Mouse (Mus musculus) intestine, embryonic 16.5 days (tissue): ENCODE measurements around the gene Sugt1. TPM values are rescaled to one million over a fixed set of nuclear protein-coding genes. Genes with fewer than 3 reads are reported as not detected.

Source experiments
- ATAC-seq: fragments of 200-750 bp; cut with Nextera tagmentation; 2 replicates; pipeline ENCODE4 v1.8.0; 2017; ENCODE audit warnings: moderate TSS enrichment, moderate library complexity
- H3K27ac ChIP-seq: fragments of 300-500 bp; sonication (generic); 2 replicates; pipeline ENCODE4 v1.5.1; 2014; ENCODE audit warnings: mild to moderate bottlenecking, low read length
- H3K27me3 ChIP-seq: fragments of 300-500 bp; sonication (generic); replicated peaks from 2 replicates; pipeline ENCODE4 v1.6.1; 2014; ENCODE audit warnings: low read length, control low read depth, mixed read lengths; ENCODE audit not compliant: control insufficient read depth, insufficient read depth
- H3K36me3 ChIP-seq: fragments of 300-500 bp; sonication (generic); 2 replicates; pipeline ENCODE4 v1.6.1; 2014; ENCODE audit warnings: low read length, control low read depth; ENCODE audit not compliant: control insufficient read depth, insufficient read depth
- H3K4me1 ChIP-seq: fragments of 300-500 bp; sonication (generic); 2 replicates; pipeline ENCODE4 v1.6.1; 2014; ENCODE audit warnings: low read length, control low read depth, mixed read lengths; ENCODE audit not compliant: control insufficient read depth, insufficient read depth
- H3K4me2 ChIP-seq: fragments of 300-500 bp; sonication (generic); 2 replicates; pipeline ENCODE4 v1.6.1; 2014; ENCODE audit warnings: low read depth, low read length, control low read depth
- H3K4me3 ChIP-seq: fragments of 300-500 bp; sonication (generic); 2 replicates; pipeline ENCODE4 v1.5.1; 2014; ENCODE audit warnings: mild to moderate bottlenecking, low read length
- H3K9ac ChIP-seq: fragments of 300-500 bp; sonication (generic); 2 replicates; pipeline ENCODE4 v1.6.1; 2014; ENCODE audit warnings: low read depth, low read length
- H3K9me3 ChIP-seq: fragments of 300-500 bp; sonication (generic); 2 replicates; pipeline ENCODE4 v1.6.1; 2016; ENCODE audit warnings: low read length, control low read depth; ENCODE audit not compliant: control insufficient read depth
- WGBS: fragments of 180-500 bp; shearing (Covaris S2); extraction: QIAGEN DNeasy Blood & Tissue Kit; methylation state at CpG from one replicate; pipeline ENCODE4 v1.1.7; 2014; 5-methylcytosine and 5-hydroxymethylcytosine counted together
- polyA plus RNA-seq: library from polyadenylated mRNA; unstranded; fragments of >200 nt; fragmentation: Nextera tagmentation; extraction: Ambion mirVana; gene quantifications from 2 replicates; pipeline ENCODE4 v1.2.1, GENCODE M21; 2015

Sugt1 gene
- polyA plus RNA-seq, 1 experiment from 2014 or later: 105 TPM

GRCm38 (mm10) chr14:79660467-79660866 is 73.0 kb downstream of the Sugt1 start:
- no peaks in the 10 kb centered on the region for H3K9me3 ChIP-seq
- H3K4me2 ChIP-seq: no peak overlapping the region; the same call in 1 of the 2 replicates
- H3K36me3 ChIP-seq: no peaks in the 10 kb centered on the region
- no peak overlapping the region for H3K27ac ChIP-seq
- peaks cover 3% of the 10 kb centered on the region; the same call in 1 of the 2 replicates for H3K4me1 ChIP-seq
- ATAC-seq: no peak
- H3K27me3 ChIP-seq: no peaks in the 10 kb centered on the region; the same call in 1 of the 2 replicates
- WGBS: 53% methylated on average over 5 of the region's 5 CpGs
- H3K4me3 ChIP-seq: no peak overlapping the region
- no peak overlapping the region for H3K9ac ChIP-seq

GRCm38 (mm10) chr14:79661005-79661917 is 73.8 kb downstream of the Sugt1 start:
- Histone ChIP-seq H3K9ac (peak overlapping the region; percentile 25; the same call in 1 of the 2 replicates), H3K4me3 (peak overlapping the region; percentile 38), H3K4me1 (peaks cover 3% of the 10 kb centered on the region; the same call in 1 of the 2 replicates), H3K9me3 (no peaks in the 10 kb centered on the region), H3K4me2 (peak overlapping the region; percentile 63), H3K27me3 (no peaks in the 10 kb centered on the region; the same call in 1 of the 2 replicates), H3K27ac (no peak overlapping the region), H3K36me3 (no peaks in the 10 kb centered on the region)
- WGBS: 16% methylated on average over 33 of the region's 33 CpGs
- peak; percentile 87 for ATAC-seq

GRCm38 (mm10) chr14:79662001-79662400 is 74.5 kb downstream of the Sugt1 start, which contains the start of gene Cnmd:
Gene Cnmd (minus strand): TSS chr14:79662170.
- H3K4me1 ChIP-seq: peaks cover 3% of the 10 kb centered on the region; the same call in 1 of the 2 replicates
- H3K9ac ChIP-seq: peak within 1 kb of the TSS; percentile 25; the same call in 1 of the 2 replicates
- no peaks in the 10 kb centered on the region for H3K9me3 ChIP-seq
- 53% methylated on average over 4 of the region's 4 CpGs for WGBS
- H3K4me2 ChIP-seq: peak within 1 kb of the TSS; percentile 63
- peak within 1 kb of the TSS; percentile 38 for H3K4me3 ChIP-seq
- no peak within 1 kb of the TSS for H3K27ac ChIP-seq
- no peaks in the 10 kb centered on the region for H3K36me3 ChIP-seq
- ATAC-seq: no peak
- H3K27me3 ChIP-seq: no peaks in the 10 kb centered on the region; the same call in 1 of the 2 replicates

DNA sequence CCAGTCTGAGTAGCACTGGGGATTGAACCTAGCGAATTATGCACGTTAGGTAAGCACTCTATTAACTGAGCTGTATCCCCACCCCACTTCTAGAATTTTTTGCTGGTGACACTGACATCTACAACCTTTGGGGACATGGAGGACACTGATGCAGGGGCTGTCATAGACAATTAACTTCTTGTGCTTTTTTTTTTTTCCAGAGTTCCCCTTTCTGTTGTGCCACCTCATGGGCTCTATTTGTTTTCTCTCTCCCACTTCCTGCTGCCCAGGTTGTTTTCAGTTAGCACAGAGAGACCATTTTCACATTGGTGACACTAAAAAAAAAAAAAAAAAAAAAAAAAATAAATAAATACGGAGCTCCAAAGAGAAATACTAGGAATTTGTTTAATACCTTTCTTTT is 83.5 kb downstream of the Sugt1 start:
- no peak overlapping the region for H3K27ac ChIP-seq
- H3K4me3 ChIP-seq: no peak overlapping the region
- no peak for ATAC-seq
- no peaks in the 10 kb centered on the region for H3K27me3 ChIP-seq
- 88% methylated on average over 3 of the region's 3 CpGs for WGBS
- no peak overlapping the region for H3K4me2 ChIP-seq
- H3K9ac ChIP-seq: no peak overlapping the region
- no peaks in the 10 kb centered on the region for H3K9me3 ChIP-seq
- H3K36me3 ChIP-seq: no peaks in the 10 kb centered on the region
- H3K4me1 ChIP-seq: no peaks in the 10 kb centered on the region

- Histone ChIP-seq H3K9me3 (no peaks in the 10 kb centered on the region), H3K27me3 (no peaks in the 10 kb centered on the region)
- WGBS: 87% methylated on average over 5 of the region's 5 CpGs
Observed at GRCm38 (mm10) chr14:79672567-79672966, 85.1 kb downstream of the Sugt1 start.

DNA sequence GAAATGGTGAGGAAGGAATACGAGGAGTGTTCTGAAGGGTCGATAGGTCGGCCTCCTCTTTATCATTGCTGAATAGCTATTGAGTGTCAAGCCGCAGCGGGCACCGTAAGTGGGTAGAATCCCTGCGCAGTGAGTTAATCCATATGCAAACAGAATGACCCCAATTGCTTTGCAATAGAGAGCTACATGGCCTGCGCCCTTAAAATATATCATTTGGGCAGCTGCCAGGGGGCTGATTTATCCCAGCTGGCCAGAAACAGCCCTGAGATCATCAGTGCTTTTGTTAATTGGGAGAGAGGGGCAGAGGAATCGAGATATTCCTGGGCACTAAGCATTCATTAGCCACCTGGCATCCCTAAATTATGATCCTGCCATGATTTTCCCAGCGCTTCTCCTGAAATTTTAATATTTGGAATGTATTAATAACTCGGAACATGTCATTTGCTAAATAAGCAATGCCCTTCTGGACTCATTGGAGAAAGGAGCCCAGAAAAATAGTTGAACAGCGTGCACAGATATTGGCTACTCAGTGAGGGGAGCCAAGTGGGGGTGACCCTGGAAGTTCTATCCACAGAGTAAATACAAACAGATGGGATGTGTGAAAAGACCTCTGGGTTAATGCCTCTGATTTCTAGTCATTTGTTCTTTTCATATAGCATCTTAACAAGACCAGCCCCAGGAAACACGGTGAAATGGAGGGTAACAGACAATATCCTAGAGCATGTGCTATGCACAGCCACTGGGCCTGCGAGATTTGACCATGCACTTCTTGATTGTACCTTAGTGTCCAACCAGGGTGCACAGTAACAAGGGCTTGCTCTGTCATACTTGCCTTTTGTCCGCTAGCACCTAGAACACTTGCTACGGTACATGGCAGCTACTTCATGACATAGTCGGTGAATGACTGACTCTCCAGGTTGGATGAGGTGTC is 85.9 kb downstream of the Sugt1 start:
- ATAC-seq: no peak
- Histone ChIP-seq H3K36me3 (no peaks in the 10 kb centered on the region), H3K4me2 (no peak overlapping the region), H3K4me3 (no peak overlapping the region), H3K9ac (no peak overlapping the region), H3K27me3 (no peaks in the 10 kb centered on the region), H3K9me3 (no peaks in the 10 kb centered on the region), H3K27ac (no peak overlapping the region), H3K4me1 (no peaks in the 10 kb centered on the region)
- WGBS: 56% methylated on average over 17 of the region's 17 CpGs

More at GRCm38 (mm10) chr14:79672567-79672966, 85.1 kb downstream of the Sugt1 start:
- Histone ChIP-seq H3K9ac (no peak overlapping the region), H3K27ac (no peak overlapping the region), H3K4me2 (no peak overlapping the region), H3K4me1 (no peaks in the 10 kb centered on the region), H3K36me3 (no peaks in the 10 kb centered on the region), H3K4me3 (no peak overlapping the region)
- no peak for ATAC-seq

DNA sequence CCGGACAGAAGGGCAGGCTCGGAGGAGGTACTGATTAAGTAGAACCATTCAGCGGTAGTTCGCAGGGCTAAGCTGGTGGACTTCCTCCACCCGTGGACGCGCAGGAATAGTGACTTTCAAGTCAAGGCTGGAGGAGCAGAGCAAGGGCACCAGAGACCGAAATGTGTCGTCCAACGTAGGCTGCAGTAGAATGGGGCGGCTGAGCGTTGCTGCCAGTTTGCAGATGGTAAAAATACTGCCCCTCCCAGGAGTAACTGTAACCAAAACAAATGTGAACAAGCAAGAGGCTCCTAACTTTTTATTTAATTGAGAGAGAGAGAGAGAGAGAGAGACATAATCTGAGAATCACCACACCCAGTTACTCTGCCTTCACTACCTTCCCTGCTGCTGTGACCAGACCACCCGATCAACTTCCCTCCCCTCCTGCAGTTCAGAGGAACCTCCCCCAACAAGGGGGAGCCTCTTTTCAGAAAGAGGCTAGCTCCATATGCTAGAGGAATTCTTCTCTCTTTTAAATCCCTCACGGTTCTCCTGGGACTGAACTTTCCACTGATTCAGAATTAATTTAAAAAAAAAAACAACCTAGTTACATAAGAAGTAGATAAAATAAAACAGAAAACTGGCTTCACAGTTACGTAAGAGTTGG is 89.7 kb downstream of the Sugt1 start:
- ATAC-seq: no peak
- no peak overlapping the region for H3K4me2 ChIP-seq
- H3K4me1 ChIP-seq: no peaks in the 10 kb centered on the region
- no peak overlapping the region for H3K4me3 ChIP-seq
- H3K9me3 ChIP-seq: no peaks in the 10 kb centered on the region
- H3K27me3 ChIP-seq: no peaks in the 10 kb centered on the region
- H3K9ac ChIP-seq: no peak overlapping the region
- no peak overlapping the region for H3K27ac ChIP-seq
- H3K36me3 ChIP-seq: no peaks in the 10 kb centered on the region
- 60% methylated on average over 15 of the region's 15 CpGs for WGBS

GRCm38 (mm10) chr14:79677891-79678687 is 90.6 kb downstream of the Sugt1 start:
- Histone ChIP-seq H3K9ac (no peak overlapping the region), H3K4me2 (no peak overlapping the region), H3K9me3 (no peaks in the 10 kb centered on the region), H3K4me1 (no peaks in the 10 kb centered on the region), H3K27ac (no peak overlapping the region), H3K27me3 (no peaks in the 10 kb centered on the region), H3K4me3 (no peak overlapping the region), H3K36me3 (no peaks in the 10 kb centered on the region)
- ATAC-seq: no peak
- WGBS: 66% methylated on average over 14 of the region's 14 CpGs
